Mouse (Mus musculus) intestine, embryonic 15.5 days (tissue): ENCODE data around the gene Mep1a. TPM values are rescaled to one million over a fixed set of nuclear protein-coding genes. Genes with fewer than 3 reads are reported as not detected.
"Not testable (repeated sequence)": the region's sequence is repeated elsewhere in the genome, so short reads cannot be mapped to it uniquely, and the experiment has no call there.

Source experiments
- ATAC-seq: fragments of 200-750 bp; cut with Nextera tagmentation; 2 replicates; pipeline ENCODE4 v1.8.0; 2017; ENCODE audit warnings: moderate TSS enrichment, moderate library complexity
- H3K27ac ChIP-seq: fragments of 300-500 bp; sonication (generic); 2 replicates; pipeline ENCODE4 v1.5.1; 2015; ENCODE audit warnings: mild to moderate bottlenecking, inconsistent platforms
- H3K27me3 ChIP-seq: fragments of 300-500 bp; sonication (generic); replicated peaks from 2 replicates; pipeline ENCODE4 v1.6.1; 2015; ENCODE audit warnings: inconsistent platforms
- H3K36me3 ChIP-seq: fragments of 300-500 bp; sonication (generic); 2 replicates; pipeline ENCODE4 v1.6.1; 2015; ENCODE audit warnings: inconsistent platforms
- H3K4me1 ChIP-seq: fragments of 300-500 bp; sonication (generic); replicated peaks from 2 replicates; pipeline ENCODE4 v1.6.1; 2015; ENCODE audit warnings: inconsistent platforms
- H3K4me2 ChIP-seq: fragments of 300-500 bp; sonication (generic); replicated peaks from 2 replicates; pipeline ENCODE4 v1.6.1; 2015; ENCODE audit warnings: mild to moderate bottlenecking, inconsistent platforms
- H3K4me3 ChIP-seq: fragments of 300-500 bp; sonication (generic); replicated peaks from 2 replicates; pipeline ENCODE4 v1.5.1; 2015; ENCODE audit warnings: inconsistent platforms
- H3K9ac ChIP-seq: fragments of 300-500 bp; sonication (generic); 2 replicates; pipeline ENCODE4 v1.6.1; 2015; ENCODE audit warnings: inconsistent platforms
- H3K9me3 ChIP-seq: fragments of 300-500 bp; sonication (generic); 2 replicates; pipeline ENCODE4 v1.6.1; 2016; ENCODE audit warnings: inconsistent platforms
- WGBS: fragments of 180-500 bp; shearing (Covaris S2); methylation state at CpG from one replicate; pipeline ENCODE4 v1.1.7; 2015; 5-methylcytosine and 5-hydroxymethylcytosine counted together
- polyA plus RNA-seq: library from polyadenylated mRNA; unstranded; fragments of >200 nt; fragmentation: Nextera tagmentation; extraction: Ambion mirVana; gene quantifications from 2 replicates; pipeline ENCODE4 v1.2.1, GENCODE M21; 2015

Gene Mep1a
- polyA plus RNA-seq, 1 experiment from 2014 or later, result 34.9 TPM

DNA sequence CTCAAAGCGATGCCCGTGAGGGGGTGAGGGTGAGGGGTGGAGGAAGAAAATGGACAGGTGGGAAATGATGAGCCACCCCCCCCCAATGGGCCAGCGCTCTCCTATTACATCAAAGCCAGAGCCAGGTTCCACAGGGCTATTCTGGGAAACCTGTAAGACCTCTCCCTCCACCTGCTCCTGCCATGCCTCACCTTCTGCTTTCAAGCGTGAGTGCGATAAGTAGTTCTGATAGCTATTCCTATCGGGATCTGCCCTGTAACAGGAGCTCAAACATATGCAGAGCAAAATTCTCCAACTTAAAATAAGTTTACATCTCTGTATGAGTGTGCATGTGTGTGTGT is 2.0 kb upstream of the Mep1a start:
- no peak overlapping the region for H3K9ac ChIP-seq
- H3K27me3 ChIP-seq, result no peaks in the 10 kb centered on the region
- no peak overlapping the region for H3K4me3 ChIP-seq
- peak; percentile 83 for ATAC-seq
- no peaks in the 10 kb centered on the region for H3K36me3 ChIP-seq
- no peaks in the 10 kb centered on the region for H3K9me3 ChIP-seq
- 29% methylated on average over 6 of the region's 6 CpGs for WGBS
- H3K4me2 ChIP-seq, result peak overlapping the region; percentile 36
- peak overlapping the region; percentile 80 for H3K27ac ChIP-seq
- H3K4me1 ChIP-seq, result no peaks in the 10 kb centered on the region

DNA sequence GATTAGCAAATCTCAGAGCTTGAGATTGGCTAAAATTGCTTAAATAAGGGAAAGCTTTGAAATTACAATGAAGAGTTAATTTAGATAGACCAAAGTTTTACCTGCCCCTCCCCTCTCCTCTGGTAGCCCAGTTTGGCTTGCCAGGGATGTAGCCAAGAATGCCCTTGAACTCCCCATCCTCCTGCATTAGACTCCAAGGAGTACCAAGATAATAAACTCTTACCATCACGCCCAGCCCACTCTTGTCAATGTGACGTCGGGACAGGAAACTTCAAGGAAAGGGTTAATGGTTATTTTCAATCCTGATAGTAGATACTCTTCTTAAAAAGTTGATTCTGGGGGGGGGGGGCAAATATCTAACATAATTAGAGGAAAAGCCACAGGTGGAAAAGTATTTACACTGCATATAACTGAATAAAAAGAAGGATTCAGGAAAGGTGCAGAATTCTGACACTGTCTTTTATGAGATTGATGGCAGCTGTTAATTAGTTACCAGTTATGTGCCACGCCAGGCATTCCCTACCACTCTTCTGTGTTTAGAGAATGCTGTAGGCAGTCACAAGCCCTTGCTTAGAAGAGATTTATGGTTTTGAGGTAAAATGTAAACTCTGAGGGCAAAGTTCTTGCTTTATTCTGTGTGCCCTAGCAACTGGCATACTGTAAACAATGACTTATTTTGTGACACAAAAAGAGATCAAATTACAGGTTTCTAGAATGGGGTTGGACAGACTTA is 1.4 kb upstream of the Mep1a start:
- H3K4me2 ChIP-seq, result peak overlapping the region; percentile 36

DNA sequence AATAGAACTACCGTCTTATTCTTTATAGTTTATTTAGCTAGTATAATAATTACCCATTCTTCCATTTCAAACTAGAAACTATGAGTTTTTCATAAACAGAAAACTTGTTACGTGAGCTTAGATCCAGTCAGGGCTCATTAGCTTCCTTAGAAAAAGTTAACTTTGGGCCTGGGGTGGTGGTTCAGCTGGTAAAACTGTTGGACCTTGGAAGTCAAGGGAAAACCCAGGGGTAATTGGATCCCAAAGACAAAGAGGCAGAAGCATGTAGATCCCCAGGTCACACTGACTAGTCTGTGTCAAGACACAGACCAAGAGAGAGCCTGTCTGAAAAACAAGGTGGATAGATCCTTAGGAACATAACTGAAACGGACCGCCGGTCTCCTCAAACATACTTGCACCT is 981 bp downstream of the Mep1a start:
- Histone ChIP-seq H3K27ac (peak overlapping the region; percentile 52), H3K36me3 (no peaks in the 10 kb centered on the region), H3K9me3 (no peaks in the 10 kb centered on the region), H3K9ac (no peak overlapping the region), H3K27me3 (no peaks in the 10 kb centered on the region), H3K4me3 (peak overlapping the region; percentile 23), H3K4me2 (peak overlapping the region; percentile 35), H3K4me1 (no peaks in the 10 kb centered on the region)
- no peak for ATAC-seq
- 91% methylated on average over 5 of the region's 5 CpGs for WGBS

More for the DNA sequence above, 1.4 kb upstream of the Mep1a start:
- 24% methylated on average over 4 of the region's 4 CpGs for WGBS
- Histone ChIP-seq H3K27ac (peak overlapping the region; percentile 80), H3K27me3 (no peaks in the 10 kb centered on the region), H3K36me3 (no peaks in the 10 kb centered on the region), H3K9me3 (no peaks in the 10 kb centered on the region), H3K4me1 (no peaks in the 10 kb centered on the region), H3K4me3 (no peak overlapping the region), H3K9ac (no peak overlapping the region)
- peak; percentile 92 for ATAC-seq

DNA sequence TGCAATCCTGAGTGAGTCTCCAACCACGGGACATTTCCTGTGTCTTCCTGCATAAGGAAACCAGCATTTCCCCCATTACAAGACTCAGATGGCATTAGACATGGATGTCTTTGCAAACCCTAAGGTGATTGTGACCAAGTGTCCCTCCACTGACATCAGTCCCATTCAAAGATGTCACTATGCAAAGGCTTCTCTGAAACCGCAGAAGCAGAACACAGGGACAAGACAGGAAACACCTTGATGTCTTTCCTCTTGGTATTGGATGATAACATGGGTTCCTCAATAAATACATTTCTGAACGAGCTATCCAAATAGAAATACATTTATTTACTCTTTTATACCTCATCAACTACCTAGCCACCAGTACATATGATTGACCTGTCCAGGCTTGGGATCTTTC is 1.4 kb downstream of the Mep1a start:
- WGBS, result 75% methylated on average over 3 of the region's 3 CpGs
- peak overlapping the region; percentile 35 for H3K4me2 ChIP-seq
- H3K4me1 ChIP-seq, result no peaks in the 10 kb centered on the region
- no peak overlapping the region for H3K27ac ChIP-seq
- no peak for ATAC-seq
- no peaks in the 10 kb centered on the region for H3K27me3 ChIP-seq
- H3K9ac ChIP-seq, result no peak overlapping the region
- H3K36me3 ChIP-seq, result no peaks in the 10 kb centered on the region
- H3K9me3 ChIP-seq, result no peaks in the 10 kb centered on the region
- no peak overlapping the region for H3K4me3 ChIP-seq

DNA sequence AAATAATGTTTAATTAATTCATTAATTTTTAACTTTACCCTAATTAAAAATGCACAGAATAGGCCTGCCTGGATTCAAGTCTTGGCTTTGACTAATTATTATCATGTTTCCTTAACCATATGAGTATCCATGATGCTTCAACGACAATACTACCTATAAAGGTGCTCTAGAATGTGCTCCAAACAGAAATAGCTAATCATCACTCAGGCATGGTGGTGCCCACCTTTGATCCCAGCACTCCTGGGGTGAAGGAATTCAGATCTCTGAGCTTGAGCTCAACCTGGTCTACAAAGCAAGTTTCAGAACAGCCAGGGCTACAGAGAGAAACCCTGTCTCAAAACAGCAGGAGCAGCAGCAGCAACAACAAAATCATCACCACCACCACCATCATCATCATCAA is 2.1 kb downstream of the Mep1a start:
- no peak overlapping the region; the same call in 1 of the 2 replicates for H3K4me2 ChIP-seq
- H3K9me3 ChIP-seq, result no peaks in the 10 kb centered on the region
- no peak overlapping the region for H3K27ac ChIP-seq
- no peak overlapping the region for H3K9ac ChIP-seq
- ATAC-seq, result no peak
- no peak overlapping the region for H3K4me3 ChIP-seq
- no peaks in the 10 kb centered on the region for H3K4me1 ChIP-seq
- no peaks in the 10 kb centered on the region for H3K27me3 ChIP-seq
- WGBS, result 79% methylated on average over 1 of the region's 1 CpGs
- H3K36me3 ChIP-seq, result no peaks in the 10 kb centered on the region

DNA sequence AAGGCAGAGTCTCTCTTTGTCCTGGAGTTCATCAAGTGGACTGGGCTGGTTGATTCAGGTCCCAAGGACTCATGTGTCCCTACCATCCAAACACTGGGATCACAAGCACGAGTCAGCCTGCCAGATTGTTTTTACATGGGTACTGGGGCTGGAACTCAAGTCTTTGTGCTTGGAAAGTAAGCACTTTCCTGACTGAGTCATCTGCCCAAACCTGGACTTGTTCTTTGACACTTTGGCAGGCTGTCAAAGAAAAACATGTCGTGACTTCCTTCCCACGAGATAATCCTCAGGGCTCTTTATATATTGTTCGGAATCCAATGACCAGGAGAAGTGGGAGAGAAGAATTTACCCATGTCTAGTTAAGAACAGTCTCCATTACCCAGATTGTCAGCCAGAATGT is 5.1 kb downstream of the Mep1a start:
- Histone ChIP-seq H3K9ac (no peak overlapping the region), H3K27me3 (no peaks in the 10 kb centered on the region)

DNA sequence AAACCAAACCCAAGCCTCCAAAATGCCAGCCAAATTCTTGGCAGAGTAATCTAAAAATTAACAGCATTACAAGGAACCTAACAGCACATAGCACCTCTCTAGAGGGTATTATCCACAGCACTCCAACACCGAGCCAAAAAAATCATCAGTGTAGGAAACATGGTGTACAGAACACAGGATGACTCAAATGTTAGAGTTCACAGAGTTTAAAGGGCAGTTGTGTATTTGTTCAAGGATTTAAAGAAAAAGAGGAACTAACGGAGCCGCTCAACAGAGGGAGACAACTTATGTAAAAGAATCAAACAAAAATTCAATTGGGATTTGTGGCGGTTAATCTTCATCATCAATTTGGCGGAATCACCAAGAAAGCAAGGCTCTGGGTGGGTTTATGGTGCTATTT is 7.1 kb downstream of the Mep1a start:
- Histone ChIP-seq H3K9me3 (no peaks in the 10 kb centered on the region), H3K27me3 (no peaks in the 10 kb centered on the region), H3K4me3 (no peak overlapping the region), H3K36me3 (no peaks in the 10 kb centered on the region), H3K4me1 (no peaks in the 10 kb centered on the region), H3K27ac (no peak overlapping the region), H3K4me2 (no peak overlapping the region), H3K9ac (no peak overlapping the region)
- 83% methylated on average over 5 of the region's 5 CpGs for WGBS
- ATAC-seq, result no peak

More for the DNA sequence above, 5.1 kb downstream of the Mep1a start:
- no peak overlapping the region for H3K27ac ChIP-seq
- 64% methylated on average over 4 of the region's 4 CpGs for WGBS
- no peak overlapping the region for H3K4me2 ChIP-seq
- ATAC-seq, result no peak
- H3K4me3 ChIP-seq, result no peak overlapping the region
- H3K36me3 ChIP-seq, result no peaks in the 10 kb centered on the region
- no peaks in the 10 kb centered on the region for H3K9me3 ChIP-seq
- H3K4me1 ChIP-seq, result no peaks in the 10 kb centered on the region

DNA sequence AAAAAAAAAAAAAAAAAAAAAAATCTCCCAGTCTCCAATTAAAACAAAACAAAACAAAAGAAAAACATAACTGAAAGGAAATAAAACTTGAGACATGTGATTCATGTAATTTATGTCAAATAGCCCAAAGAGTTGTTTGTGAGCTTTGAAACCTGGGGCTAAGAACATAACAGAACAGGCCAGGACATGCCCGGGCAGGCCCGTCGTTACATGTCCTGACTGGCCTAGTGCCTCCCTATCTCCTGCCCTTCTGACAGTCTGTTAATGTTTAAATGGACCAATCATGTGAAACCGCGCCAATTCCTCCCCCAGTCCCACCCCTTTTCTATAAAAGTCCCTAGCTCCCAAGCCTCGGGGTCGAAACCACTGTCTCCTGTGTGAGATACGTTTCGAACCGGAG is 12.2 kb downstream of the Mep1a start:
- not testable (repeated sequence) for H3K9ac ChIP-seq, H3K4me2 ChIP-seq, H3K4me3 ChIP-seq, H3K9me3 ChIP-seq, ATAC-seq, H3K4me1 ChIP-seq, H3K36me3 ChIP-seq, H3K27ac ChIP-seq, H3K27me3 ChIP-seq
- 91% methylated on average over 10 of the region's 10 CpGs for WGBS

DNA sequence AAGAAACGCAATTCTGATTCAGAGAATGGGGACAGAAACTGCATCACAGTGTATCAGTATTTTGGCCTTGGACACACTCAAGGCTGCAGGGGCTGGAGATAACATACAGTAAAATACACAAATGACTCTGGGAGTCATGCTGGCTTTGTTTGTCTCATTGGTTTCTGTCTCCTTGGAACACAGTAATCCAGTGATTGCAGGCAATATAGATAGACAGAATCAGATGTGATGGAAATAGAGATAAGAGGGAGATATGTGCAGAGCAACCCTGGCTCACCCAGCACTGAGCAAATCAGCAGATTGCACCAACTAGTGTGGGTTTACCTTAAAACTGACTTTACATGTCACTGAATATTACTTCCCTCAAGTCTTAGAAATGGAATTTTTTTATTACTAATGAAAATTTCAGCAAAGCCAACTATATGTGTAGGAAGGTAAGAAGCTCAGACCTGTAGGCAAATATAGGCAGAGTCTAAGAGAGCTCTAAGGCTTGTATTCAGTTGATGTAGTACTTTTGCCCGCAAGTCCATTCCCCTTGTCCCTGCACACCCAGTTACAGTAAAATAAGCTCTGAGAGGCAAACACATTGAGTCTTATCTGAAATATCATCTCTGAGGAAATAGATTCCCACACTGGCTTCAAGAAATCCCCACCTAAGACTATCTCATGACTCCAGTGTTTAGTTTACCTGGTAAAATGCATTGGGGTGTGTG is 14.0 kb downstream of the Mep1a start:
- Histone ChIP-seq H3K27ac (no peak overlapping the region), H3K9ac (no peak overlapping the region), H3K4me2 (no peak overlapping the region), H3K4me1 (no peaks in the 10 kb centered on the region), H3K9me3 (no peaks in the 10 kb centered on the region), H3K4me3 (no peak overlapping the region), H3K27me3 (no peaks in the 10 kb centered on the region), H3K36me3 (no peaks in the 10 kb centered on the region)
- 72% methylated on average over 2 of the region's 2 CpGs for WGBS
- peak; percentile 83 for ATAC-seq

DNA sequence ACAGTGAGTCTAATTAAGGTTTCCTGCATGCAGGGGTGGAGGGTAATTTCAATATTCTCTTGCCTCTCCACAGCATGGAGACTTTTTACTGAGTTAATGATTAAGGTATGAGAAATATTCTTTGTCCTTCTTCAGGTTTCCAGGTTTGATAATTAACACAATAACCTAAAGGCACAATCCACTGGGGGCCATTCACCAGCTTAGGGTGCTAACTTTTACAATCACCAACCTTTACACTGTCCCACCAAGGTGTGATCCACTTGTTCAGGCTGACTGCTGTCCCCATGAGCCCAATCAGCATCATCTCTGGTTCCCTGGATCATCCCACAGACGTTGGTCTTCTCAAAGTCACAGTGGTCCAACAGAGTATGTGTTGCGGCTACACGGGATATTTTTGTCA is 16.6 kb downstream of the Mep1a start:
- Histone ChIP-seq H3K36me3 (no peaks in the 10 kb centered on the region), H3K9ac (no peak overlapping the region), H3K27ac (no peak overlapping the region), H3K4me1 (no peaks in the 10 kb centered on the region), H3K9me3 (no peaks in the 10 kb centered on the region), H3K4me3 (no peak overlapping the region), H3K27me3 (no peaks in the 10 kb centered on the region), H3K4me2 (no peak overlapping the region)
- WGBS, result 80% methylated on average over 3 of the region's 3 CpGs
- peak; percentile 63 for ATAC-seq

DNA sequence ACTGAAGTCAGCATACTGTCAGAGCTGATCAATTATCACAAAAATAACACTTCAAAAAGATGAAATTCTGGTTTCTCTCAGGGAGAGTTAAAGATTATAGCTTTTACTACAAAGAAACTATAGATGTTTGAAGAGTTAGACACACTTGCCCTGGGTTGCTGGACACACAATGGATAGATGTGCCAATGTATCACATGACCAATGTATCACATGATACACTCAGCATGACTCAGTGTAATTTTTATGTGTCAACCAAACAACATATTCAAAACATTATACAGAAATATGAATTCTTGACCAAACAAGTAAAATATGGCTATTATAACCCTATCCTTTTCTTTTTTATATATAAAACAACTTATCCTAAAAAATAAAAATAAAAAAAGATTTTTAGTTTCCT is 25.0 kb downstream of the Mep1a start:
- Histone ChIP-seq H3K27me3 (no peaks in the 10 kb centered on the region), H3K36me3 (no peaks in the 10 kb centered on the region), H3K4me2 (no peak overlapping the region), H3K4me1 (no peaks in the 10 kb centered on the region), H3K27ac (no peak overlapping the region), H3K4me3 (no peak overlapping the region), H3K9ac (no peak overlapping the region), H3K9me3 (no peaks in the 10 kb centered on the region)
- ATAC-seq, result no peak

DNA sequence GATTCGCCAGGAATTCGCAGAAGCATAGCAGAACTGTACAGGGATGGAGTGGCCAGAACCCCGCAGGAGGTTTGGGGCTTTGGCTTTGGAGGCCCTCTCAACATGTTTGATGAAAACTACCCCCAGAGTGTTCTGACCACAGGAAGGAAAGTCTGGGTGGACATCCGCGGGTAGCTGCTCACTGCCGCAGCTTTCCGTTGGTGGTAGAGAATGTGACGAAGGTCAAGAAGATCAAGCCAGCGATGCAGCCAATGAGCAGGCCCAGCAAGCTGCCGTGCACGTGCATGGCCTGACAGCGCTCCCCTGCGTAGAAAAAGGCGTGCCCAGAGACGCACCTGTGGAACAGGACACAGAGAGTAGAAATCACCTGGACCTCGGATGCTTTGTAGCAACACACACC is 27.8 kb downstream of the Mep1a start:
- H3K27me3 ChIP-seq, result no peaks in the 10 kb centered on the region
- no peak overlapping the region for H3K4me2 ChIP-seq
- H3K4me1 ChIP-seq, result 0 out of 2 replicates have a peak, but pooled peaks cover 2% of the 10 kb centered on the region
- no peak for ATAC-seq
- H3K9ac ChIP-seq, result no peak overlapping the region
- no peak overlapping the region for H3K27ac ChIP-seq
- H3K36me3 ChIP-seq, result no peaks in the 10 kb centered on the region
- no peak overlapping the region for H3K4me3 ChIP-seq
- H3K9me3 ChIP-seq, result no peaks in the 10 kb centered on the region
- 90% methylated on average over 16 of the region's 16 CpGs for WGBS

DNA sequence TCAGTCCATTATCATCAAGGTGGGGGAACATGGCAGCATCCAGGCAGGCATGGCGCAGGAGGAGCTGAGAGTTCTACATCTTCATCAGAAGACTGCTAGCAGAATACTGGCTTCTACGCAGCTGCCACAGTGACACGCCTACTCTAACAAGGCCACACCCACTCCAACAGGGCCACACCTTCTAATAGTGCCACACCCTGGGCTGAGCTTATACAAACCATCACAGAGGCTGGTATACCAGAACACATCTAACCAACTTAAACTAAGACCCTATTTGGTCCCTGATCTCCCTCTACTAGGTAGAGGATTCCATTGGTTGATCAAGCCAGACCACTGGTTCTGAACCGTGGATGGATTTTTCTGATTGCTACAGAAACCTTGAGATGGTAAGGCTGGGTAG is 30.1 kb downstream of the Mep1a start:
- H3K9ac ChIP-seq, result no peak overlapping the region
- H3K4me1 ChIP-seq, result 0 out of 2 replicates have a peak, but pooled peaks cover 2% of the 10 kb centered on the region
- H3K4me3 ChIP-seq, result no peak overlapping the region
- no peaks in the 10 kb centered on the region for H3K27me3 ChIP-seq
- 80% methylated on average over 4 of the region's 4 CpGs for WGBS
- H3K27ac ChIP-seq, result no peak overlapping the region
- no peaks in the 10 kb centered on the region for H3K9me3 ChIP-seq
- peak; percentile 55; the same call in 1 of the 2 replicates for ATAC-seq
- H3K4me2 ChIP-seq, result no peak overlapping the region
- no peaks in the 10 kb centered on the region for H3K36me3 ChIP-seq
